Mouse (Mus musculus) MEL-GATA-1-ER (cell line): ENCODE measurements at regions not wholly inside any gene's neighbourhood (a gene's known extent, or its start where the extent isn't known, plus 50 kb on each side); places are given as distances from the start of the nearest gene placed in this dataset.

Experiments used
- DNase-seq: peaks from one replicate; pipeline ENCODE4 v3.0.0-alpha.2; 2012; ENCODE audit warnings: low read depth; ENCODE audit errors: extremely low read depth

DNA sequence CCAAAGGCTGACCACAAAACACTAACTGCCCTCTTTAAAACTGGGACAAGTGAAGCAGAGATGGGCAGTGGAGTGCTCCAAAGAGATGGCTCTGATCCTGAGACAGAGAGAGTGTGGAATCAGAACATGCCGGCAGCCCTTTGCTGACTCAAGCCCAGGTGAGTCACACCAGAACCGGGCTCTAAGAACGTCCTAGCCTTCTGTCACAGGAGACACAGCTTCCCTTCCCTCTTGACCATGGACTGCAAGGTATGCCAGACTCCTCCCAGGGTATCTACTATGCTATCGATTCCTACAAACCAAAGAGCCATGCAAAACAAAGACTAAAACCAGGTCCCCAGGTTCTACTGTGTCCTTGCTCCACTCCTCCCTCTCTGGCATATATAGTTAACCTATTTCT, 98.0 kb downstream of the Dhx15 start:
- no peak for DNase-seq

DNA sequence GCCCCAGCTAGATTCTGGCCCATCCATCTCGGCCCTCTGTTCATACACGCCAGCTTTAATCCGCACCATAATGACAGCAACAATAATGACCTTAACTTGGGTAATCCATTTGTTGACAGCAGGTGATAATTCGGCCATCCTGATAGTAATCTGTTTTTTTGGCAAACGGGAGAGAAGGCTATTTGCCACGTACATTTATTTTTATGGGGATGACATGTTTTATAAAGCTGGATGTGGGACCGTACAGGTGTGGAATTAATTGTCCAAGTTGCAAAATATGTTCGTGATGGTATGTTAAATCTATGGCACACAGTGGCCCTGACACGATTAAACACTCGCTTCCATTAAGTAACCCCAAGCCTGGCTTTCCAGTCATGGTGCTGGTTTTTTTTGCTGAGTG, 102.2 kb downstream of the Dhx15 start:
- no peak for DNase-seq

DNA sequence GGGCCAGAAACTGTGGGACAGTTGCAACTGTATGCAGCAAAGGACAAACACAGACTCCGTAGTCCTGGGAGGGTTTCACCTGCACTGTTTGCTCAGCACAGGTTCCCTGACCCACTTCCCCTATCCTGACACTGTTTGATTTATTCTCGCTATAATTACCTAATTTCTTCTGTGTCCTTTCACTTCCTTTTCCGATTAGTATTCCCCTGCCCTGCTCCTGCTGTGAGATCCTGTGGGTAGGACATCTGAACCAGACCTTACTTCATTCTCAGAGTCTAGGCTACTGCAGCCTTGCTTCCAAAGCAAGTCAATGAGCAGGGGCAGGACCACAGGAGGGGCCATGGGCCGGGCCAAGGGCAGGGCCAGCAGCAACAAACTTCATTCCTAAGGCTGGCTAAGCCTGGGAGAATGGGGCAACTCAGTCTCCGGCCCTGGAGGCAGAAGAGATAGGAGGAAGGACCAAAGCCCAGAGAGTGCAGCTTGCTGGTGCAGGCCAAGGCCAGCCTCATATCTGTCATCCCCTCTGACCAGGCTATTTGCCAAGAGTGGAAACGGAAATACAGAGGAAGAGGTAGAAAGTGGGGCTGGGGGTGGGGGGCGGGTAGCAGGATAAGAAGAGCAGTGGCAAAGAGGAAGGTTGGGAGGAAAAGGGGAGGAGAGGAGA, 103.4 kb downstream of the Dhx15 start:
- no peak for DNase-seq

DNA sequence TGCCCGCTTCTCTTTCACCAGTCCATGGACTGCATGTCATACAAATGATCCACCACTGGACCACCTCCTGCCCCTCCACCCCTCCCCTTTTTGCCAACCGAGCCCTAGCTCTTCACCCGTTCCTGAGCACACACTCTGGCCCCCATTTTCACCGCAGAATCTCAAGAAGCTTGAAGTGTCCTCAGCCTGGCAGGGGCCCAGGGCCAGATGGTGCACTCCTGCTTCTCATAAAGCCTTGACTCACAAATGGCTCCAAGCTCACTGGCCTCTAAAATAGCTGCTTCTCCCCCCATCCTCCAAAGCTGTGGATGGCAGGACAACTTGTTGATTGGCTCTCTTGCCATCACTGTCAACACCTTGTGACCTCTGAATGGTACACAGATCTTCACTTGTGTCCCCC, 110.0 kb downstream of the Dhx15 start:
- DNase-seq, result no peak

DNA sequence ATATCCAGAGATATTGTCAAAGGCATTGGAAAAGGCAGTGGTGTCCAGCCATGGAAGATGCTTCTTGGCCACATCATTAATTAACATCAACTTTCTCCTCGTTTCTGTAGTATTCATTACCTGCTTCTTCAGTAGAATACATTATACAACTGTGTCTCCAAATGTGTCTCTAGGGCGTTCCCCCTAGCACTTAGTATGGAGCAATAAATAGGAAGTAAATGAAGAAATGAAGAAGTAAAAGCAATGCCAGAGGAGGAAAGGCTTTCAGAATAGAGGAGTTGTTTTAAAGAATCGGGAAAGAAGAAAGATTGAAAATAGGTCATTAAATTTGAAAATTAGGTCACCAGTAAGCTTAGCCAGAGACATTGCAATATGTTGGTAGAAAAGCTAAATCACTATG, 112.6 kb downstream of the Dhx15 start:
- DNase-seq, result no peak

GRCm38 (mm10) chr5:52075096-52075495, 115.2 kb downstream of the Dhx15 start:
- DNase-seq, result no peak

GRCm38 (mm10) chr5:52064804-52065451, 125.4 kb downstream of the Dhx15 start:
- peak; percentile 64 for DNase-seq

- no peak for DNase-seq
Observed at GRCm38 (mm10) chr5:52062214-52062613, 128.1 kb downstream of the Dhx15 start.

- DNase-seq, result no peak
Observed at GRCm38 (mm10) chr5:52061226-52061625, 129.1 kb downstream of the Dhx15 start.

DNA sequence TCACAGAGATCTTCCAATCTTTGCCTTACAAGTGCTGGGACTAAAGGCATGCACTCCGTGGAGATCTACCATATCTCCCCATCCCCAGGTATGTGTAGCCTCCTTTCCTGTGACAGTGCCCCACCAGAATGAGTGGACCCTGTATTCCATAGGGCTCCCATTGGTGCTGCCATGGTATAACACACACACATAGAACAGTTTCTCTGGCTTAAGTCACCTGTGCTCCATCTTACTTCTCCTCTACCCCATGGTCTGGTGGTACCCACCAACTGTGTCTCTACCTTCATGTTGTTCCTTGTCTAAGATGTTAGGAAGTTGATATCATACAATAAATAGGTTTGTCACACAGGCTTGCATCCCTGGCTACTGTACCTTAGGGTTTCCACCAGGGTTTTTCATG, 133.1 kb downstream of the Dhx15 start:
- DNase-seq, result no peak

GRCm38 (mm10) chr5:52052072-52052465, 138.2 kb downstream of the Dhx15 start:
- DNase-seq, result no peak

DNA sequence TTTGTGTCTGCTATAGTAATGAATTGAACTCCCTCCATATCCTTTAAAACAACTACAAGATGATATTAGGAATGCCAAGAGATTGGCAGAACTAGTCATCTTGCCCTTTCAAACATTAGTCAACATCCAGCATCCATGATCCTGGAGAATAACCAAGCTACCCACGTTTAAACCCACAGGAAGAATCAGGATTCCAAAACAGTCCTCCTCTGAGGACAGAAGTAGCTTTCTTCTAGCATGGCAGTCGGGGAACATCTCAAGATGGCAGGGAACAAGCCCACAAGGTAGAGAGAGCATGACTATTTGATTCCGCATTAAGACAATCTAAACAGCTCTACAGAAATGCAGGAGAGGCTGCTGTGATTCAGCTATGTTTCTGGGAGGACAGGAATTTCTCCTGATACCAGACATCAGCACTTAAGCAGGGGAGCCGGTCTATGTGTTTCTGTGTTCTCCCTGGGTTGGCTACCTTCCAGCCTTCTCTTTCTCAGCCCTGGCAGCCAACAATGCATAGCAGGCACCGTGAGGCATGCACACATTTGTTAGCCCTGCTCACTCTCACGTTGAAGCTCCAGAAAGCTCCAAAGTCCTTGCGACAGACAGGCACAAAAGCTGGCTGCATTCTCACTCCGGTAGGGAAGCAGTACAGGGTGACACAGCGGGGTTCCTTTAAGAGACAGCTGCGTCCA, 138.8 kb downstream of the Dhx15 start:
- DNase-seq, result no peak

GRCm38 (mm10) chr5:52048790-52049189, 141.5 kb downstream of the Dhx15 start:
- no peak for DNase-seq

- peak; percentile 54 for DNase-seq
Observed at GRCm38 (mm10) chr5:52046704-52047103, 143.6 kb downstream of the Dhx15 start.

GRCm38 (mm10) chr5:52044101-52044500, 146.2 kb downstream of the Dhx15 start:
- DNase-seq, result peak; percentile 26

DNA sequence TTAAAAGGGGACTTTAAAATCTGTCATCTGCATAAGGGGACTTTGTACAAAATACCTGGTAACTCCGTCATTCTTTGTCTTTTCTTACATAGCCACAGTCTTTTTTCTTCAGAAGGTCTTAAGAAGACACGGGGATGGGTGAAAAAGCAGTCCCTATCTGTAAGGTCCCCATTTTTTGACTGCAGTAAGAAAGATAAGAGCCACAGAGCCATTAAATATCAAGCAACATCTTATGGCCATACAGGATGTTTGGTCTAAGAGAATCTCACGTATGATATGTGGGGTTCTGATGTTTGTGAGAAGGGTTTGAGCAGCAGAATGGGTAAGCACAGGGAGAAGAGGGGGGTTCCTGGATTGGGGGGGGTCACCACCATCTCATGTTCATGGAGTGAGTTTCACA, 148.9 kb downstream of the Dhx15 start:
- DNase-seq, result no peak

- peak; percentile 74 for DNase-seq
Observed at GRCm38 (mm10) chr5:52040427-52041312, 149.6 kb downstream of the Dhx15 start.

DNA sequence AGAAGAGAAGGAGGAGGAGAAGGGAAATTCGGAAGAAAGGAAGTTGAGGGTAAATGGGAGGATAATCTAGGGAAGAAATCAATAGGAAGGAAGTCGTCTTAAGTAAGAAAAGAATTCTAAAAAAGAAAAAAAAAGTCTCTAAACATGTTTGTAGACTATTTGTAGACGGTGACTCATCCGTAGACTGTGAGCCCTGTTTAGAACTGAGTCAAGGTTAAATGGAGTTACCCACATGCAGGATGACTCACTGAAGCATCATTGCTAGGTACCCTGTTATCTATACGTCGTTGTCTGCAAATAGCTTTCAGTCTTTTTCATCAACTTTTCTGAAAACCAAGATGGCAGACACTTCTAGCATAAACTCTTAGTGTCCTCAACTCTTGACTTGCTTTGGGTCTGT, 155.0 kb downstream of the Dhx15 start:
- DNase-seq, result no peak

- DNase-seq, result no peak
Observed at GRCm38 (mm10) chr5:52027478-52027877, 162.8 kb downstream of the Dhx15 start.

DNA sequence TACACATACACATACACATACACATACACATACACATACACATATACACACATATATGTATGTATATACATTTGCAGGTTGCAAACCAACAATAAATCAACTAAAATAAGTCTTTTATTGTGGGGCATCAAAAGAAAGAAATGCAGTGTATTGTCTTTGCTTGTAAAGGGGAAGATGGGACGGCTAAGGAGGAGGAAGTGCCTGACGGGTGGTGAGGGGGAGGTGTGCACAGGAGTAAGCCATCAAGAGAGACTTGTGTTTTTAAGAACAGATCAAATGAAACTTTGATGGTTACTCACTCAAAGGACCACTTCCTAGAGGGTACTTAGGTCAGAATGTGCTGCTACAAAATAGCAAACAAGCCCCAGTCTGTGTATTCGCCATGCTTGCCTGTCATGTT, 164.2 kb downstream of the Dhx15 start:
- no peak for DNase-seq

DNA sequence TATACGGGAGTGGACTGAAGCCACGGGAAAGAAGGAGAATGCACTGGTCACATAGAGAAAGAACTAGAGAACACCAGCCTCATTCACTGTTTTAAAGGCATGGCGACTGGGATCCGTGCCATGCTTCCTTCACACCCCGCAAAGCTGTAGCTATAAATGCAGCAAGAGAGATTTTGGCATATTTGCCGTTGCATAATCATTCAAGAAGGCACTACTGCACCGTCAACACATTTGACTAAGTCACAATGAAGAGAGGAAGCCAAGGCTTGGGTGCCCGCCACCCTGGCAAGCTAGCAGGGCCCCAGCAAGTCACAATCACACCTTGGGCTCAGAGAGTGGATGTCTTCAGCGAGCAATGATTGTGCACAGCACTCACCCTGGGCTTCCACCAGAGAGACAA, 167.1 kb downstream of the Dhx15 start:
- no peak for DNase-seq

- DNase-seq, result no peak
Observed at GRCm38 (mm10) chr5:52016992-52017391, 173.3 kb downstream of the Dhx15 start.
